Mouse (Mus musculus) ES-Bruce4 (cell line): ENCODE measurements around the gene Camta1. TPM values are rescaled to one million over a fixed set of nuclear protein-coding genes. Genes with fewer than 3 reads are reported as not detected.
A peak's percentile ranks its signal among the peaks of the same experiment; 100 is the strongest.

Source experiments
- H3K27ac ChIP-seq: 2 replicates; pipeline ENCODE4 v1.5.1; 2012; ENCODE audit warnings: low read length, inconsistent platforms; ENCODE audit not compliant: insufficient read depth
- H3K27me3 ChIP-seq: 2 replicates; pipeline ENCODE4 v1.6.1; 2012; ENCODE audit warnings: mild to moderate bottlenecking, low read length, inconsistent platforms; ENCODE audit not compliant: control insufficient read depth, poor library complexity, insufficient read depth, severe bottlenecking
- H3K36me3 ChIP-seq: 2 replicates; pipeline ENCODE4 v1.6.1; 2012; ENCODE audit warnings: inconsistent platforms, mild to moderate bottlenecking, low read length, moderate library complexity; ENCODE audit not compliant: control insufficient read depth, poor library complexity, insufficient read depth, severe bottlenecking
- H3K4me1 ChIP-seq: one replicate; pipeline ENCODE4 v1.8.1; 2011; ENCODE audit warnings: low read length; ENCODE audit not compliant: control insufficient read depth, insufficient read depth
- H3K4me3 ChIP-seq: 2 replicates; pipeline ENCODE4 v1.5.1; 2011; ENCODE audit warnings: low read depth, mild to moderate bottlenecking, low read length
- H3K9ac ChIP-seq: 2 replicates; pipeline ENCODE4 v1.6.1; 2012; ENCODE audit warnings: low read depth, mild to moderate bottlenecking, inconsistent platforms; ENCODE audit not compliant: poor library complexity, severe bottlenecking
- H3K9me3 ChIP-seq: replicated peaks from 2 replicates; pipeline ENCODE4 v1.6.1; 2012; ENCODE audit warnings: mild to moderate bottlenecking, low read length, inconsistent platforms; ENCODE audit not compliant: control insufficient read depth, poor library complexity, insufficient read depth, severe bottlenecking
- CTCF ChIP-seq: IDR thresholded peaks from one replicate; pipeline ENCODE4 v1.8.1; 2011; ENCODE audit warnings: low read depth, low read length
- EP300 ChIP-seq: IDR thresholded peaks from 2 replicates; pipeline ENCODE4 v1.6.1; 2011; ENCODE audit warnings: low read depth, low read length; ENCODE audit not compliant: insufficient read depth
- POLR2A ChIP-seq: IDR thresholded peaks from one replicate; pipeline ENCODE4 v1.8.1; 2011; ENCODE audit warnings: low read length; ENCODE audit not compliant: insufficient read depth
- polyA plus RNA-seq: library from polyadenylated mRNA; stranded (reverse); fragments of >200 nt; gene quantifications from 2 replicates; pipeline ENCODE4 v1.2.4, GENCODE M21; 2011; ENCODE audit warnings: low read depth; ENCODE audit not compliant: missing spikeins, insufficient read depth, insufficient read length

Camta1 gene
- polyA plus RNA-seq, 1 experiment: 85.3 TPM

- TF ChIP-seq CTCF: peak; percentile 85
- TF ChIP-seq EP300: no peak
- no peak overlapping the region for H3K27ac ChIP-seq
These were observed 720.3 kb downstream of the Camta1 start for GRCm38 (mm10) chr4:151141196-151141880.

DNA sequence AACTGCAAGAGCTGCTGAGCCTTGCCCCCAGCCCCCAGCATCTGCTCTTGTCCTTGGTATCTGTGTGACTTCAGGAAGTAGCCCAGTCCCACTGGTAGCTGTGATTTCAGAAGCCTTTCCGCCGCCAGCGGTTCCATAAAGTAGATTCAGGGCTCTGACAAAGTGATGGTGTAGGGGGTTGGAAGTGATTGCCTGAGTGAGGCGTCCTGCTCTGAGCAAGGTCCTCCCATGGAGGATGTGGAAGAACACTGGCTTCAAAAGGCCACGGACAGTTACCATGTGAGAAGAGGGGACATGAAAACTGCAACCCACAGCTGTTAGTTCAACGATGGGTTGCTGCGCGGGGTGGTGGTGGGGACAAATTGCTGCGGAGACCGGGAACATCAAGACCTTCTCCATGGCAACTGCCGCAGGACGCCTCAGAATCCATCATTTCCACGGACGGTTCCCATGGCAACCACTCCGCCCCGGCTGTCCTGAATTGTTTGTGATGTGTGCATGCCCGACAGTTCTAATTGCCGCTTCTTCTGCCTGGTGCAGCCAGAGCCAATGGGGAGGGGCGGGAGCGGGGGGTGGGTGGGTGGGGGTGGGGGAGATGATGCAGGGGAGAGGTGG lies 721.2 kb downstream of the Camta1 start:
- H3K36me3 ChIP-seq: no peaks in the 10 kb centered on the region
- H3K4me1 ChIP-seq: peaks cover 10% of the 10 kb centered on the region
- H3K9ac ChIP-seq: no peak overlapping the region
- no peak overlapping the region for H3K27ac ChIP-seq
- no peaks in the 10 kb centered on the region for H3K27me3 ChIP-seq
- no peak overlapping the region for H3K4me3 ChIP-seq
- no peak for TF ChIP-seq CTCF
- TF ChIP-seq POLR2A: no peak
- no peak for TF ChIP-seq EP300
- H3K9me3 ChIP-seq: peaks cover 12% of the 10 kb centered on the region; the same call in 1 of the 2 replicates

More at GRCm38 (mm10) chr4:151141196-151141880, 720.3 kb downstream of the Camta1 start:
- H3K4me1 ChIP-seq: peaks cover 10% of the 10 kb centered on the region
- no peak overlapping the region for H3K9ac ChIP-seq
- no peak overlapping the region for H3K4me3 ChIP-seq
- H3K27me3 ChIP-seq: no peaks in the 10 kb centered on the region
- H3K9me3 ChIP-seq: peaks cover 12% of the 10 kb centered on the region; the same call in 1 of the 2 replicates
- H3K36me3 ChIP-seq: no peaks in the 10 kb centered on the region

DNA sequence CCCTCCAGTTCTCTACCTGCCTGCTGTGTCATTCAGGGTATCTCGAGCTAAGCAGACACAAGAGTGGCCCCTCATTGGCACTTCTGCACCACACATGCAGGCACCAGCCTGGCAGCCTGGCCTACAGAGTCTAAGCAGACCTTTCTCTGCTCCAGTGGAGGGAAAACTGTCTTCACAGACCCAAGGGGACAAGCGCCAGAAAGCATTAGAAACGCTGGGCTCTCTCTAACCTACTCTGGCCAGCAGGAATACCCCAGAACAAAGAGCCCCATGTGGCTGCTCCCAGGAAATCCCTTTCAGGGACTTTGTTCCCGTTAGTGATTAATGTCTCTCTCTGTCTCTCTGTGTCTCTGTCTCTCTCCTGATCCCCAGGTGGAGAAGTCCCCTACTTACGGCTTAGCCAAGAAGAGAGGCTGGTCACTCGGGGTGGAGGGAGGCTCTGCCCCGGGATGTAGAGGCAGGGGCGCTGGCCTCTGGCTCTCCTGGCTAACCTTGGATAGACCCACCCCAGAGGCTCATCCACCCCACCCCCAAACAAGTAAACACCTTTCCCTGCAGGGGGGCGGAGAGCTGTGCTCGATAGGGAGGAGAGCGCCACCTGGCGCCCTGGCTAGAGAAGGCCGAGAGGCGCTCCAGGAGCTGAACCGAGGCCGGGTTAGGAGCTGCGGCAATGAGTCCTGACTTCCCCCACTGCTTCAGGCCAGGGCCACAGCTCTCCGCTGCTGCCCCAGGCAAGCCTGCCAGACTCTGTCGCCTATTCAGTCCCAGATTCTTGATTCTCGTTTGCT lies 722.4 kb downstream of the Camta1 start:
- H3K4me3 ChIP-seq: peak overlapping the region; percentile 37

GRCm38 (mm10) chr4:151138586-151138985 lies 723.1 kb downstream of the Camta1 start:
- H3K27me3 ChIP-seq: no peaks in the 10 kb centered on the region
- no peak overlapping the region for H3K4me3 ChIP-seq
- TF ChIP-seq EP300 (no peak), POLR2A (no peak), CTCF (no peak)

More for the DNA sequence above, 722.4 kb downstream of the Camta1 start:
- H3K9me3 ChIP-seq: peaks cover under 1% of the 10 kb centered on the region; the same call in 1 of the 2 replicates
- no peak overlapping the region for H3K27ac ChIP-seq
- peaks cover 10% of the 10 kb centered on the region for H3K4me1 ChIP-seq
- TF ChIP-seq EP300 (peak; percentile 65; the same call in 1 of the 2 replicates), POLR2A (no peak), CTCF (peak; percentile 82)
- no peaks in the 10 kb centered on the region for H3K36me3 ChIP-seq
- H3K27me3 ChIP-seq: no peaks in the 10 kb centered on the region
- no peak overlapping the region for H3K9ac ChIP-seq

DNA sequence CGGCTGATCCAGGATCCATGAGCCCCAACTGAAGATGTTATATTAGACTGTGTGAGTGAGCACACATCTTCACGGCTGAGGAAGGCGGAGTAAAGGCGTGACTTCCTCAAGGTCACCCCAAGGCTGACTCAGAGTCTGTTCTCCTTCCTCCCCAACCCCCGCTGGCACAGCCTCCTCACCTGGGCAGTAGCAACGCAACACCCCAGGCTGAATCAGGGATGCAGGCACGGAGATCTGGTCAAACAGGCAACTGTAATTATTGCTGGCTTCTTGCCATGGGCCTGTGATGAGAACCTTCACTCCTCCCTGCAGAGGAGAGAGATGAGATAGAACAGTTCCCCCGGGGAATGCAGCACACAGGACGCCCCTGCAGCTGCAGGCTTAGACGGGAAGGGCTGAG lies 723.5 kb downstream of the Camta1 start:
- Histone ChIP-seq H3K9ac (no peak overlapping the region), H3K4me1 (peaks cover 10% of the 10 kb centered on the region), H3K9me3 (no peaks in the 10 kb centered on the region), H3K36me3 (no peaks in the 10 kb centered on the region), H3K27ac (no peak overlapping the region), H3K27me3 (no peaks in the 10 kb centered on the region), H3K4me3 (no peak overlapping the region)
- TF ChIP-seq EP300: peak; percentile 70; the same call in 1 of the 2 replicates
- TF ChIP-seq POLR2A: no peak

More at GRCm38 (mm10) chr4:151138586-151138985, 723.1 kb downstream of the Camta1 start:
- no peaks in the 10 kb centered on the region for H3K36me3 ChIP-seq
- peaks cover 10% of the 10 kb centered on the region for H3K4me1 ChIP-seq
- no peak overlapping the region for H3K27ac ChIP-seq
- no peaks in the 10 kb centered on the region for H3K9me3 ChIP-seq
- no peak overlapping the region for H3K9ac ChIP-seq
